Mouse (Mus musculus): Measurements from ENCODE around the gene Slc16a1.

- TF ChIP-seq TBP (conservative IDR thresholded peaks at IDR 0.05; ENCODE audit: low read depth, low read length): no peak
- TF ChIP-seq POLR2A (IDR thresholded peaks at IDR 0.05; ENCODE audit: low read depth, low read length): no peak
- no peak for TF ChIP-seq ZC3H11A (IDR thresholded peaks at IDR 0.05; ENCODE audit: low read depth, low read length)
- no peak for TF ChIP-seq NRF1 (IDR thresholded peaks at IDR 0.05; ENCODE audit: low read depth, low read length)
- no peak for TF ChIP-seq E2F4 (IDR thresholded peaks at IDR 0.05; ENCODE audit: insufficient replicate concordance, low read depth, low read length)
- no peak for TF ChIP-seq BHLHE40 (IDR thresholded peaks at IDR 0.05; ENCODE audit: low read depth, low read length)
- TF ChIP-seq ZMIZ1 (IDR thresholded peaks at IDR 0.05; ENCODE audit: low read depth, low read length): no peak
- no peak for TF ChIP-seq CTCF (conservative IDR thresholded peaks at IDR 0.05 in 1 of 2, IDR thresholded peaks at IDR 0.05 in 1 of 2; ENCODE audit: low read depth in 2 of 2, low read length in 2 of 2)
- TF ChIP-seq USF1 (IDR thresholded peaks at IDR 0.05; ENCODE audit: low read depth, low read length): no peak
- TF ChIP-seq SIN3A (IDR thresholded peaks at IDR 0.05; ENCODE audit: low read length): no peak
- TF ChIP-seq POLR2AphosphoS2 (IDR thresholded peaks at IDR 0.05; ENCODE audit: low read depth, low read length): no peak
- TF ChIP-seq MAX (IDR thresholded peaks at IDR 0.05; ENCODE audit: low read length): no peak
Observed at GRCm38 (mm10) chr3:104674329-104675220, 36.1 kb downstream of the Slc16a1 start.
